Mouse (Mus musculus) CH12.LX (cell line): ENCODE measurements around the gene Akr7a5. TPM values are rescaled to one million over a fixed set of nuclear protein-coding genes. Genes with fewer than 3 reads are reported as not detected.

Experiments
- DNase-seq: peaks from one replicate; pipeline ENCODE4 v3.0.0-alpha.2; 2013; ENCODE audit errors: extremely low read depth
- H3K27ac ChIP-seq: 2 replicates; pipeline ENCODE4 v1.5.1; 2012; ENCODE audit warnings: low read depth, mild to moderate bottlenecking, control low read depth, moderate library complexity; ENCODE audit not compliant: insufficient read depth
- H3K27me3 ChIP-seq: replicated peaks from 2 replicates; pipeline ENCODE3; 2012; ENCODE audit warnings: inconsistent platforms
- H3K36me3 ChIP-seq, 2 experiments: replicated peaks in 1 of 2; 2 replicates each; pipeline versions ENCODE3 to v1.6.1; 2012; ENCODE audit warnings: inconsistent platforms in 1 of 2, low read length in 1 of 2, mild to moderate bottlenecking in 1 of 2, mixed read lengths in 1 of 2, moderate library complexity in 1 of 2; ENCODE audit not compliant: control insufficient read depth in 1 of 2, insufficient read depth in 1 of 2
- H3K4me1 ChIP-seq, 2 experiments: 2 replicates each; pipeline ENCODE4 v1.6.1; 2012; ENCODE audit warnings: inconsistent platforms in 1 of 2, moderate library complexity in 1 of 2; ENCODE audit not compliant: insufficient read depth in 2 of 2, control insufficient read depth in 1 of 2
- H3K4me2 ChIP-seq: 2 replicates; pipeline ENCODE4 v1.6.1; 2012; ENCODE audit warnings: low read depth, mild to moderate bottlenecking, control low read depth; ENCODE audit not compliant: poor library complexity, insufficient read depth, severe bottlenecking
- H3K4me3 ChIP-seq, 3 experiments: fragments of 150-350 bp in 1 of 3; sonication (generic) in 1 of 3; replicated peaks in 1 of 3; 2 replicates each; pipeline versions ENCODE3 to v1.5.1; 2011 to 2012; ENCODE audit warnings: low read depth in 2 of 3, low read length in 2 of 3, mild to moderate bottlenecking in 2 of 3, moderate library complexity in 2 of 3, control low read depth in 1 of 3, improper control_type of control experiment in 1 of 3, inconsistent platforms in 1 of 3, mixed read lengths in 1 of 3; ENCODE audit not compliant: poor library complexity in 1 of 3
- H3K79me2 ChIP-seq: replicated peaks from 2 replicates; pipeline ENCODE4 v1.6.1; 2012; ENCODE audit warnings: mild to moderate bottlenecking, moderate library complexity; ENCODE audit not compliant: control insufficient read depth, poor library complexity, insufficient read depth, severe bottlenecking; ENCODE audit errors: extremely low read depth
- H3K9ac ChIP-seq: 2 replicates; pipeline ENCODE4 v1.6.1; 2012; ENCODE audit warnings: low read depth, mild to moderate bottlenecking, control low read depth, moderate library complexity; ENCODE audit not compliant: insufficient read depth
- H3K9me3 ChIP-seq: replicated peaks from 2 replicates; pipeline ENCODE3; 2012; ENCODE audit warnings: low read length, inconsistent platforms, mixed read lengths
- CHD1 ChIP-seq: IDR thresholded peaks from 2 replicates; pipeline ENCODE4 v1.6.1; 2012; ENCODE audit warnings: low read depth, low read length, improper control_type of control experiment, inconsistent platforms
- CHD2 ChIP-seq: IDR thresholded peaks from 2 replicates; pipeline ENCODE4 v1.6.1; 2011; ENCODE audit warnings: low read length, improper control_type of control experiment
- CTCF ChIP-seq, 2 experiments: IDR thresholded peaks in 1 of 2; conservative IDR thresholded peaks in 1 of 2; 2 replicates each; pipeline ENCODE4 v1.5.1; 2011 to 2012; ENCODE audit warnings: low read depth in 2 of 2, low read length in 2 of 2, improper control_type of control experiment in 1 of 2, inconsistent platforms in 1 of 2, mild to moderate bottlenecking in 1 of 2, moderate library complexity in 1 of 2
- E2F4 ChIP-seq: IDR thresholded peaks from 2 replicates; pipeline ENCODE4 v1.6.1; 2011; ENCODE audit warnings: low read depth, low read length, improper control_type of control experiment; ENCODE audit not compliant: insufficient replicate concordance
- ELF1 ChIP-seq: IDR thresholded peaks from 2 replicates; pipeline ENCODE4 v1.6.1; 2014; ENCODE audit warnings: low read depth, mild to moderate bottlenecking, inconsistent platforms, low read length, improper control_type of control experiment
- JUN ChIP-seq: IDR thresholded peaks from 2 replicates; pipeline ENCODE4 v1.6.1; 2011; ENCODE audit warnings: low read depth, mild to moderate bottlenecking, low read length, improper control_type of control experiment, moderate library complexity; ENCODE audit not compliant: insufficient read depth
- KAT2A ChIP-seq: IDR thresholded peaks from 2 replicates; pipeline ENCODE4 v1.6.1; 2012; ENCODE audit warnings: low read length, improper control_type of control experiment, inconsistent platforms; ENCODE audit not compliant: insufficient replicate concordance
- MAFK ChIP-seq: IDR thresholded peaks from 2 replicates; pipeline ENCODE4 v1.6.1; 2011; ENCODE audit warnings: low read length, improper control_type of control experiment; ENCODE audit not compliant: insufficient replicate concordance
- MAX ChIP-seq: IDR thresholded peaks from 2 replicates; pipeline ENCODE4 v1.6.1; 2011; ENCODE audit warnings: low read length, improper control_type of control experiment
- MEF2A ChIP-seq: IDR thresholded peaks from 2 replicates; pipeline ENCODE4 v1.6.1; 2014; ENCODE audit warnings: low read depth, mild to moderate bottlenecking, inconsistent platforms, low read length, improper control_type of control experiment, borderline replicate concordance
- MXI1 ChIP-seq: IDR thresholded peaks from 2 replicates; pipeline ENCODE4 v1.6.1; 2011; ENCODE audit warnings: mild to moderate bottlenecking, low read depth, low read length, improper control_type of control experiment
- MYC ChIP-seq: IDR thresholded peaks from 2 replicates; pipeline ENCODE4 v1.6.1; 2011; ENCODE audit warnings: low read depth, mild to moderate bottlenecking, improper control_type of control experiment, low read length
- NRF1 ChIP-seq: IDR thresholded peaks from 2 replicates; pipeline ENCODE4 v1.6.1; 2014; ENCODE audit warnings: low read depth, mild to moderate bottlenecking, inconsistent platforms, low read length, improper control_type of control experiment, moderate library complexity
- PAX5 ChIP-seq: IDR thresholded peaks from 2 replicates; pipeline ENCODE4 v1.6.1; 2012; ENCODE audit warnings: low read length, inconsistent platforms, mixed read lengths
- POLR2A ChIP-seq: IDR thresholded peaks from 2 replicates; pipeline ENCODE4 v1.6.1; 2011; ENCODE audit warnings: low read depth, mild to moderate bottlenecking, improper control_type of control experiment, low read length
- POLR2AphosphoS2 ChIP-seq: IDR thresholded peaks from 2 replicates; pipeline ENCODE4 v1.6.1; 2011; ENCODE audit warnings: low read depth, low read length, improper control_type of control experiment
- RAD21 ChIP-seq: IDR thresholded peaks from 2 replicates; pipeline ENCODE4 v1.6.1; 2011; ENCODE audit warnings: low read depth, mild to moderate bottlenecking, low read length, improper control_type of control experiment, moderate library complexity
- SMC3 ChIP-seq: IDR thresholded peaks from 2 replicates; pipeline ENCODE4 v1.6.1; 2011; ENCODE audit warnings: low read depth, low read length, improper control_type of control experiment
- TCF12 ChIP-seq: IDR thresholded peaks from 2 replicates; pipeline ENCODE4 v1.6.1; 2014; ENCODE audit warnings: low read depth, mild to moderate bottlenecking, inconsistent platforms, low read length, improper control_type of control experiment
- UBTF ChIP-seq: IDR thresholded peaks from 2 replicates; pipeline ENCODE4 v1.6.1; 2012; ENCODE audit warnings: low read depth, mild to moderate bottlenecking, inconsistent platforms, low read length, improper control_type of control experiment, moderate library complexity
- USF1 ChIP-seq: IDR thresholded peaks from 2 replicates; pipeline ENCODE4 v1.6.1; 2014; ENCODE audit warnings: low read depth, mild to moderate bottlenecking, inconsistent platforms, low read length, improper control_type of control experiment
- USF2 ChIP-seq: conservative IDR thresholded peaks from 2 replicates; pipeline ENCODE4 v1.6.1; 2011; ENCODE audit warnings: low read depth, low read length, improper control_type of control experiment
- ZKSCAN1 ChIP-seq: IDR thresholded peaks from 2 replicates; pipeline ENCODE4 v1.6.1; 2012; ENCODE audit warnings: low read depth, inconsistent platforms, low read length, improper control_type of control experiment, borderline replicate concordance
- ZMIZ1 ChIP-seq: IDR thresholded peaks from 2 replicates; pipeline ENCODE4 v1.6.1; 2012; ENCODE audit warnings: low read depth, mild to moderate bottlenecking, inconsistent platforms, low read length, improper control_type of control experiment
- dilution Hi-C: fragments of 300-500 bp; cut with MboI; formaldehyde crosslinking; loops from 2 replicates; pipeline ENCODE4 v1.14.3; 2020; ENCODE audit warnings: low sequenced_read_pairs; ENCODE audit not compliant: extremely low pct_unique_long_range_greater_than_20kb, extremely low pct_ligation_motif_present
- in situ Hi-C: fragments of 300-500 bp; cut with MboI; formaldehyde crosslinking; loops from 3 replicates; pipeline ENCODE4 v1.14.3; 2019; ENCODE audit warnings: low sequenced_read_pairs, low pct_ligation_motif_present, low pct_unique_long_range_greater_than_20kb, mixed read lengths
- polyA plus RNA-seq: library from polyadenylated mRNA; unstranded; fragments of >175 nt; gene quantifications from 2 replicates; pipeline ENCODE4 v1.2.1, GENCODE M21; 2012; ENCODE audit warnings: low read depth; ENCODE audit not compliant: insufficient read length
- total RNA-seq, 2 experiments: library from RNA; depleted of rRNA; stranded (reverse); fragments of 300-350 nt in 1 of 2; fragments of >200 nt in 1 of 2; gene quantifications; 2 replicates each; pipeline ENCODE4 v1.2.3; 2012 to 2014

The Akr7a5 gene
- total and polyA plus RNA-seq, 3 experiments, result 24.2 to 37.7 (median 27.0) TPM

GRCm38 (mm10) chr4:139271562-139271961 lies 39.0 kb upstream of the Akr7a5 start:
- Histone ChIP-seq H3K36me3 (peaks cover 39 to 98% of the 10 kb centered on the region in 2 experiments), H3K79me2 (no peaks in the 10 kb centered on the region), H3K4me3 (no peak overlapping the region), H3K4me1 (peaks cover 0 to 3% of the 10 kb centered on the region in 2 experiments; a peak in 1 of 4 replicates), H3K27ac (no peak overlapping the region), H3K9me3 (no peaks in the 10 kb centered on the region), H3K27me3 (no peaks in the 10 kb centered on the region), H3K4me2 (no peak overlapping the region), H3K9ac (no peak overlapping the region)
- DNase-seq, result no peak
- TF ChIP-seq USF2 (no peak), RAD21 (no peak), NRF1 (no peak), CTCF (conservative IDR thresholded peaks at IDR 0.05 in 1 of 2, IDR thresholded peaks at IDR 0.05 in 1 of 2; ENCODE audit: low read depth in 2 of 2, low read length in 2 of 2) (no peak), E2F4 (no peak), MYC (no peak), POLR2AphosphoS2 (no peak), UBTF (no peak), USF1 (no peak), CHD2 (no peak), ELF1 (no peak), MAFK (no peak), ZMIZ1 (no peak), MEF2A (no peak), SMC3 (no peak), KAT2A (no peak), ZKSCAN1 (no peak), MXI1 (no peak)
- in situ Hi-C loops (no loop called here), dilution Hi-C loops (no loop called here)

GRCm38 (mm10) chr4:139272951-139273680 lies 37.4 kb upstream of the Akr7a5 start:
- DNase-seq, result no peak
- Histone ChIP-seq H3K36me3 (peaks cover 32 to 97% of the 10 kb centered on the region in 2 experiments), H3K9ac (no peak overlapping the region), H3K27ac (no peak overlapping the region), H3K4me3 (no peak overlapping the region), H3K9me3 (no peaks in the 10 kb centered on the region), H3K4me2 (no peak overlapping the region), H3K79me2 (no peaks in the 10 kb centered on the region), H3K27me3 (no peaks in the 10 kb centered on the region), H3K4me1 (peaks cover 0 to 3% of the 10 kb centered on the region in 2 experiments; a peak in 1 of 4 replicates)
- dilution Hi-C loops, result no loop called here
- TF ChIP-seq TCF12 (no peak), POLR2A (no peak), JUN (no peak), CHD1 (no peak), MAX (no peak), PAX5 (no peak), MYC (no peak)
- in situ Hi-C loops, result no loop called here
